Mouse (Mus musculus) limb, embryonic 11.5 days (tissue): ENCODE data around the gene 1700088E04Rik. TPM values are rescaled to one million over a fixed set of nuclear protein-coding genes. Genes with fewer than 3 reads are reported as not detected.

Experiments used
- ATAC-seq: fragments of 200-750 bp; cut with Nextera tagmentation; 2 replicates; pipeline ENCODE4 v1.8.0; 2017; ENCODE audit warnings: low read depth; ENCODE audit not compliant: insufficient number of reproducible peaks, low FRiP score, low TSS enrichment
- DNase-seq: peaks from one replicate; pipeline ENCODE4 v3.0.0-alpha.2; 2015; ENCODE audit warnings: low spot score
- H3K27ac ChIP-seq: fragments of 300-500 bp; sonication (generic); replicated peaks from 2 replicates; pipeline ENCODE4 v1.5.1; 2014; ENCODE audit warnings: low read depth, mild to moderate bottlenecking, low read length
- H3K27me3 ChIP-seq: fragments of 300-500 bp; sonication (generic); 2 replicates; pipeline ENCODE4 v1.6.1; 2014; ENCODE audit warnings: mild to moderate bottlenecking, low read length, mixed read lengths; ENCODE audit not compliant: control insufficient read depth, insufficient read depth
- H3K36me3 ChIP-seq: fragments of 300-500 bp; sonication (generic); 2 replicates; pipeline ENCODE4 v1.6.1; 2014; ENCODE audit warnings: mild to moderate bottlenecking, low read length, moderate library complexity, mixed read lengths; ENCODE audit not compliant: control insufficient read depth, insufficient read depth
- H3K4me1 ChIP-seq: fragments of 300-500 bp; sonication (generic); 2 replicates; pipeline ENCODE4 v1.6.1; 2014; ENCODE audit warnings: low read length, mixed read lengths; ENCODE audit not compliant: control insufficient read depth, insufficient read depth
- H3K4me2 ChIP-seq: fragments of 300-500 bp; sonication (generic); 2 replicates; pipeline ENCODE4 v1.6.1; 2014; ENCODE audit warnings: low read depth, mild to moderate bottlenecking, moderate library complexity; ENCODE audit not compliant: severe bottlenecking
- H3K4me3 ChIP-seq: fragments of 300-500 bp; sonication (generic); 2 replicates; pipeline ENCODE4 v1.5.1; 2014; ENCODE audit warnings: low read depth, low read length
- H3K9ac ChIP-seq: fragments of 300-500 bp; sonication (generic); 2 replicates; pipeline ENCODE4 v1.6.1; 2014; ENCODE audit warnings: mild to moderate bottlenecking, low read length
- H3K9me3 ChIP-seq: fragments of 300-500 bp; sonication (generic); 2 replicates; pipeline ENCODE4 v1.6.1; 2016; ENCODE audit warnings: low read length; ENCODE audit not compliant: control insufficient read depth
- WGBS: fragments of 180-500 bp; shearing (Covaris S2); extraction: QIAGEN DNeasy Blood & Tissue Kit; methylation state at CpG from one replicate; pipeline ENCODE4 v1.1.7; 2014; 5-methylcytosine and 5-hydroxymethylcytosine counted together
- polyA plus RNA-seq: library from polyadenylated mRNA; unstranded; fragments of >200 nt; fragmentation: Nextera tagmentation; extraction: Ambion mirVana; gene quantifications from 2 replicates; pipeline ENCODE4 v1.2.1, GENCODE M21; 2014

Gene 1700088E04Rik
- 4.5 and 5.1 TPM in 2 replicates for polyA plus RNA-seq

DNA sequence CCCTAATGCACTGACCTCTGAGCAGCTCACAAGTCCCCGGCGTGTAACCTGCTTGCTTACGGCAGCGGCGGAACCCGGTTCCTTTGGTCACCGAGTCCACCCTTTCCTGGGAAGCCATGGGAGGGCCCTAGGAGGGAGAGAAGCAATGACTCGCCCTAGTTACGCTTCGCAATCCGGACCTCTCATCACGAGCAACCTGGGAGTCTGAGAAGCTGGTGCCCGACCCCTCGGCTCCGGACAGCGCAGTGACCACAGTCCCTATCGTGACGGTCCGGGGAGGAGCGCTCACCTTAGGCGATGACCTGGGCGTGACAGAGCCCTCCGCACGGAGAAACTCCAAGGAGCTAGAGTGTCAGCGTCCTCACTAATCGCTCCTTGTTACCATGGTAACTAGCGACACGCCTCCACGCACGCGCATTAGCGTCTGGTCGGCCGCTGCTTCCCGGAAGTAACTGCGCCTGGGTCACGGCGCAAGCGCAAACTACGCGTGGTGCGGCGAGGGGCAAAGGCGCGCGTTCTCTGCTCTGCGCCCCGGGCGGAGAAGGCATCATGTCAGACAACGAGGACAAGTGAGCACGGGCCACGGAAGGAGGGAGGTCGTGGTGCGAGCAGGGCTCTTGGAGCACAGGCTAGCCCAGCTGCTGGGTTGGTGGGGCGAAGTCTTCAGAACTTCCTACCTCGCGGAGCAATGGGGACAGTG, at the start of gene 1700088E04Rik, which contains the start of gene Polr2f:
Gene 1700088E04Rik (minus strand): TSS at position 388 of the 700 bp plus-strand sequence.
Gene Polr2f (plus strand): TSS at position 144 of the 700 bp plus-strand sequence.
- under 1% methylated on average over 57 of the region's 57 CpGs for WGBS
- DNase-seq (peak; percentile 97), ATAC-seq (peak; percentile 80)
- Histone ChIP-seq H3K9ac (peak within 1 kb of the TSS; percentile 81), H3K4me1 (peaks cover 6% of the 10 kb centered on the region; the same call in 1 of the 2 replicates), H3K36me3 (0 out of 2 replicates have a peak, but pooled peaks cover 5% of the 10 kb centered on the region), H3K27me3 (no peaks in the 10 kb centered on the region), H3K9me3 (no peaks in the 10 kb centered on the region), H3K27ac (peak within 1 kb of the TSS; percentile 22; the same call in 1 of the 2 replicates), H3K4me3 (peak within 1 kb of the TSS; percentile 89), H3K4me2 (peak within 1 kb of the TSS; percentile 93)

DNA sequence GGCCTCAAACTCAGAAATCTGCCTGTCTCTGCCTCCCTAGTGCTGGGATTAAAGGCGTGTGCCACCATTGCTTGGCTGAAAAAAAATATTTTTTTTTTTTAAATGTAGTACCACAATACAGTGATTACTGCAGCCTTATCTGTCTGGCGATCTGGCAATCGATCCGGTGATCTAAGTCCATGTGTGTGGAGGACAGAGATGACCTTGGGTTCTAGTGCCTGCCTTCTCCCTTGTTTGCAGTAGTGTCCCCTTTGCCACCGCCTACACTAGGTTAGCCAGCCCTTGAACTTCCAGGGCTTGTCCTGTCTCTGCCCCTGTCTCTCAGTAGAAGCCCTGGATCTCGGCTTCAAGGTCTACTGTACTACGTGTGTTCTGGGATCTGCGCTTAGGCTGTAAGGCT, 46.8 kb upstream of the 1700088E04Rik start:
- Histone ChIP-seq H3K9ac (no peak overlapping the region), H3K27ac (no peak overlapping the region), H3K4me2 (no peak overlapping the region), H3K4me3 (no peak overlapping the region), H3K36me3 (no peaks in the 10 kb centered on the region), H3K4me1 (no peaks in the 10 kb centered on the region), H3K9me3 (no peaks in the 10 kb centered on the region), H3K27me3 (no peaks in the 10 kb centered on the region)
- DNase-seq = no peak
- WGBS = 92% methylated on average over 8 of the region's 8 CpGs
- ATAC-seq = no peak

DNA sequence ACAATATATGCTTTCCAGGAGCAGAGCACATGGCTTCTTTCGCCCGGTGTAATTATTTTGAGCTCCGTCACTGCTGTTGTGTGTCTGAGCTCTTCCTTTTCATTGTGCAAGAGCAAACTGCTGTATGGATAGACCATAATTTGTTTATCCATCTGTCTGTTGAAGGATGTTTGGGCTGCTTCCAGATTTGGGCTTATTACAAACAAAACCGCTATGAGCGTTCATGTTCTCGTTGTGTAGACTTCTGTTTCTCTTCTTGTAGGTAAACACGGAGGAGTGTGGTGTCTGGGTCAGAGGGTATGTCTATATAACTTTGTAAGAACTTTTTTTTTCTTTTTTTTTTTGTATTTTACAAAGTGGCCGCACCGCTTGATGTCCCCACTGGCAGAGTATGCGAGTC, 44.2 kb upstream of the 1700088E04Rik start:
- Histone ChIP-seq H3K4me2 (no peak overlapping the region), H3K27ac (no peak overlapping the region), H3K9ac (no peak overlapping the region), H3K4me1 (no peaks in the 10 kb centered on the region), H3K36me3 (no peaks in the 10 kb centered on the region), H3K9me3 (no peaks in the 10 kb centered on the region), H3K27me3 (no peaks in the 10 kb centered on the region), H3K4me3 (no peak overlapping the region)
- ATAC-seq = no peak
- DNase-seq = no peak
- WGBS = 91% methylated on average over 10 of the region's 10 CpGs

DNA sequence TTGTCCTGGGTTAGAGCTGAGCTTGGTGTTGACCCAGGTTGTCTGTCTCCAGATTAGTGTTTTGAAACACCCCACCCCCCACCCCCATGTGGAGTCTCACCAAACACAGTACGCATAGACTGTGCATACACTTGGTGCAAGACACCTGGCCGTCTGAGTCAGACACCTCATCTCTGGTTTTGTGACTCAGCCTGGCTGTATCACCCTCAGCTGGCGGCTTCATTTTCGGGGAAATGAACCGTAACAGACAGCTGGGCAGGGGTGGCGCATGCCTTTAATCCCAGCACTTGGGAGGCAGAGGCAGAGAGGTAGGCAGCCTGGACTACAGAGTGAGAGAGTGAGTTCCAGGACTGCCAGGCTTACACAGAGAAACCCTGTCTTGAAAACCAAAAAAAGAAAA, 35.9 kb upstream of the 1700088E04Rik start:
- no peaks in the 10 kb centered on the region for H3K27me3 ChIP-seq
- no peak for DNase-seq
- WGBS = 63% methylated on average over 6 of the region's 6 CpGs
- no peaks in the 10 kb centered on the region for H3K36me3 ChIP-seq
- no peak overlapping the region for H3K4me3 ChIP-seq
- H3K4me1 ChIP-seq = no peaks in the 10 kb centered on the region
- no peak overlapping the region for H3K27ac ChIP-seq
- no peaks in the 10 kb centered on the region for H3K9me3 ChIP-seq
- H3K4me2 ChIP-seq = no peak overlapping the region
- H3K9ac ChIP-seq = no peak overlapping the region
- ATAC-seq = no peak

DNA sequence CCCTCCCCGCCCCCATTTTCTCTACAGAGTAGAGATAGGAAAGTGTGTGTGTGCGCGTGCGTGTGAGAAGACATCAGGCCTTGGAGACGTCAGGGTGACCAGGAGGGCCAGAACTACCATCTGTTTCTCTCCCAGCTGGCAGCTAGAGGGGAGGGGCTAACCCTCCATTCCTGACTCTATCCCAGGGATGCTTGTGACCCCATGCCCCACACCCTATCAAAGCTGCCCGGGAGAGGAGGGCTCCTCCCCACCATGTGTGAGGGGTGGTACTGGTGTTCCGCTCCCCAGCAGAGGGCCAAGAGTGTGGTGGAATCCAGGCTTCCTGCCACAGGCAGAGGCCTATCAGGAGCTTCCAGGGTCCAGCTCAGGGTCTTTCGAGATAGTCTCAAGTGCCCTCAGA, 25.7 kb upstream of the 1700088E04Rik start:
- DNase-seq = no peak
- Histone ChIP-seq H3K9ac (no peak overlapping the region), H3K36me3 (no peaks in the 10 kb centered on the region), H3K27me3 (peaks cover 37% of the 10 kb centered on the region), H3K4me2 (no peak overlapping the region), H3K4me3 (no peak overlapping the region), H3K4me1 (no peaks in the 10 kb centered on the region), H3K9me3 (no peaks in the 10 kb centered on the region), H3K27ac (no peak overlapping the region)
- 32% methylated on average over 8 of the region's 8 CpGs for WGBS
- no peak for ATAC-seq

DNA sequence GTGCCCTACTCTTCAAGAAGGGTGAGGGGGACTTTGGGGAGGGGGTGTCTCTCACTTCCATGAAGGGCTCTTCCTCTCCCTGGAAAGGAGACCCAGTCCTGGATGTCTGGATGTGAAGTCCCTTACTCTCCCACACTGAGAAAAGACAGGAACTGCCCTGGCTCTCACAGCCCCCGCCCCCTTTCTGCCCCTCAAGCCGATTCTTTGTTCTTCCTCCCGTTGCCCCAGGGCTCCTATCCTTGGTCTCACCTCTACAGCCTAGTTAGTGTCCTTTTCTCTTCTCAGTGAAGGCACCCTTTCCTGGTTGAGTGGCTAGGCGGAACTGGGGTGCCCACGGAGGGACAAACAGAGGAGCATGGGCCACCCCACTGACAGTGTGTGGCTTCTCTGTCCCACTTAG, 24.1 kb upstream of the 1700088E04Rik start, which contains the start of gene Sox10:
Gene Sox10 (minus strand): TSS at position 101 of the 400 bp plus-strand sequence.
- Histone ChIP-seq H3K9ac (no peak within 1 kb of the TSS), H3K27me3 (peaks cover 37% of the 10 kb centered on the region), H3K4me2 (0 out of 2 replicates have a peak within 1 kb of the TSS, but pooled peaks have one; percentile 21), H3K27ac (no peak within 1 kb of the TSS), H3K4me1 (no peaks in the 10 kb centered on the region), H3K9me3 (no peaks in the 10 kb centered on the region), H3K4me3 (peak within 1 kb of the TSS; percentile 19), H3K36me3 (no peaks in the 10 kb centered on the region)
- DNase-seq (no peak), ATAC-seq (no peak)
- 52% methylated on average over 5 of the region's 5 CpGs for WGBS

DNA sequence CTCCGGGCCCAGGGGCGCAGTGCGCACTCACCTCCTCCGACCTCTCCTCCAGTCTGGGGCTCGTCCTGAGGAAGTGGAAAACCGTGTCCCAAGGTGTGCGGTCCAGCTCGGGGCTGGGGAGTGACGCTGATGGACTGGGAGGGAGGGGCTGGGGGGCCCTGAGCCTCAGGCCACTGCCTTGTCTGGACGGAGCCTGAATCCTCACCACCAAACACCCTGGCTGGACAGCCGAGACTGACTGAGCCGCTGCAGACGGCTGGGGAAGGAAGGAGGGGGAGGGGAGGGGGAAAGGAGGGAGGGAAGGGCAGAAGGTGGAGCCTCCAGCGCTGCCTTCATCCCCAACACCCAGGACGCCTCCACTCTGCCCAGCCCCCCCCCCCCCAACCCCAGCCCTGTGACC, 23.2 kb upstream of the 1700088E04Rik start:
- Histone ChIP-seq H3K9ac (no peak overlapping the region), H3K4me1 (no peaks in the 10 kb centered on the region), H3K36me3 (no peaks in the 10 kb centered on the region), H3K4me2 (0 out of 2 replicates have a peak overlapping the region, but pooled peaks have one; percentile 21), H3K27ac (no peak overlapping the region), H3K4me3 (peak overlapping the region; percentile 19), H3K27me3 (peaks cover 37% of the 10 kb centered on the region), H3K9me3 (no peaks in the 10 kb centered on the region)
- no peak for ATAC-seq
- DNase-seq = peak; percentile 40
- 3% methylated on average over 12 of the region's 15 CpGs for WGBS

DNA sequence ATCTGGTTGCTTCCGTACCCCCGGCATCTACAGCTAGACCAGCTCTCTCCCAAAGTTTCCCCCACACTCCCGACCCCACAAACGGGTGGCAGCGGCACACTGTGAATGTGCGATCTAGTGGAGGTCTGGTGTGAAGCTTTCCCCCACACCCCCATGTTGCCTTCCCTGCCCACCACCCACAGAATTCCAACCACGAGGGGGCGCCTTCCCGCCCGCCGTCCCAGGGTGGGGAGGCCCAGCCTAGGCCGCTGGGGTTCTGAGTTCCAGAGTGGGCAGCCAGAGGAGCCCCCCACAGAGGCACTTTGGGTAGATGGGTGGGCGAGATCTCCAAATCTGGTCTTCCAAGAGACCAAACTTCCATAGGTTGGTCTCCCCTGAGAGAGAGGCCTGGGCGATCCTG, 21.8 kb upstream of the 1700088E04Rik start:
- Histone ChIP-seq H3K4me2 (no peak overlapping the region), H3K4me3 (no peak overlapping the region)
- 41% methylated on average over 14 of the region's 14 CpGs for WGBS

More for the DNA sequence above, 21.8 kb upstream of the 1700088E04Rik start:
- H3K36me3 ChIP-seq = no peaks in the 10 kb centered on the region
- peaks cover 37% of the 10 kb centered on the region for H3K27me3 ChIP-seq
- DNase-seq = peak; percentile 38
- no peak overlapping the region for H3K9ac ChIP-seq
- no peaks in the 10 kb centered on the region for H3K4me1 ChIP-seq
- no peak for ATAC-seq
- H3K27ac ChIP-seq = no peak overlapping the region
- no peaks in the 10 kb centered on the region for H3K9me3 ChIP-seq
